Mouse (Mus musculus): ENCODE data around the gene Slc15a3.

Gene Slc15a3

GRCm38 (mm10) chr19:10869241-10869885 is 29.8 kb downstream of the Slc15a3 start:
- DNase-seq (ENCODE audit: low spot score in 2 of 2) = peak; percentile 65 to 75

GRCm38 (mm10) chr19:10869886-10870527 is 30.5 kb downstream of the Slc15a3 start, which contains the start of gene Tmem132a:
Tmem132a (minus strand) TSS chr19:10869940.
- DNase-seq (ENCODE audit: low spot score in 2 of 2) = no peak

- DNase-seq (ENCODE audit: low spot score in 2 of 2) = no peak
Measured at GRCm38 (mm10) chr19:10870676-10871075, 31.1 kb downstream of the Slc15a3 start.

- peak in 1 of 2 experiments; percentile 26 for DNase-seq (ENCODE audit: low spot score in 2 of 2)
Measured at GRCm38 (mm10) chr19:10871328-10871961, 31.9 kb downstream of the Slc15a3 start.

GRCm38 (mm10) chr19:10878201-10878837 is 38.8 kb downstream of the Slc15a3 start:
- no peak for DNase-seq (ENCODE audit: low spot score in 2 of 2)

- DNase-seq (ENCODE audit: low spot score in 2 of 2) = peak; percentile 64 to 73
Measured at GRCm38 (mm10) chr19:10880085-10880974, 40.8 kb downstream of the Slc15a3 start.

GRCm38 (mm10) chr19:10880975-10881425 is 41.5 kb downstream of the Slc15a3 start:
- DNase-seq (ENCODE audit: low spot score in 2 of 2) = peak in 1 of 2 experiments; percentile 10

- DNase-seq (ENCODE audit: low spot score in 2 of 2) = peak; percentile 86 to 92
Measured at GRCm38 (mm10) chr19:10881426-10882154, 42.1 kb downstream of the Slc15a3 start, which contains the start of gene Tmem109. Tmem109 (minus strand) TSS chr19:10882001.

GRCm38 (mm10) chr19:10892201-10892600 is 52.7 kb downstream of the Slc15a3 start:
- no peak for DNase-seq (ENCODE audit: low spot score in 2 of 2)

GRCm38 (mm10) chr19:10895016-10895528 is 55.5 kb downstream of the Slc15a3 start, which contains the start of gene Prpf19:
Prpf19 (plus strand) TSS chr19:10895231.
- DNase-seq (ENCODE audit: low spot score in 2 of 2) = peak; percentile 96

GRCm38 (mm10) chr19:10895708-10896107 is 56.2 kb downstream of the Slc15a3 start:
- peak; percentile 11 to 13 for DNase-seq (ENCODE audit: low spot score in 2 of 2)

GRCm38 (mm10) chr19:10896849-10897248 is 57.3 kb downstream of the Slc15a3 start:
- no peak for DNase-seq (ENCODE audit: low spot score in 2 of 2)

- DNase-seq (ENCODE audit: low spot score in 2 of 2) = no peak
Measured at GRCm38 (mm10) chr19:10897491-10897890, 58.0 kb downstream of the Slc15a3 start.

GRCm38 (mm10) chr19:10900315-10900714 is 60.8 kb downstream of the Slc15a3 start:
- DNase-seq (ENCODE audit: low spot score in 2 of 2) = no peak

GRCm38 (mm10) chr19:10901046-10901445 is 61.5 kb downstream of the Slc15a3 start:
- DNase-seq (ENCODE audit: low spot score in 2 of 2) = no peak

GRCm38 (mm10) chr19:10904512-10904911 is 65.0 kb downstream of the Slc15a3 start:
- no peak for DNase-seq (ENCODE audit: low spot score in 2 of 2)

GRCm38 (mm10) chr19:10904927-10905727 is 65.6 kb downstream of the Slc15a3 start:
- peak; percentile 10 to 65 for DNase-seq (ENCODE audit: low spot score in 2 of 2)

- no peak for DNase-seq (ENCODE audit: low spot score in 2 of 2)
Measured at GRCm38 (mm10) chr19:10905728-10906000, 66.1 kb downstream of the Slc15a3 start.

- peak; percentile 30 to 44 for DNase-seq (ENCODE audit: low spot score in 2 of 2)
Measured at GRCm38 (mm10) chr19:10907891-10908290, 68.4 kb downstream of the Slc15a3 start.
